Mouse (Mus musculus) megakaryocyte, embryonic 14.5 days (primary cell): ENCODE results near the gene Nnmt.

ENCODE experiments used
- FLI1 ChIP-seq: IDR thresholded peaks from 2 replicates; pipeline ENCODE4 v1.6.1; 2012; ENCODE audit warnings: low read length, inconsistent platforms, mixed read lengths
- GATA1 ChIP-seq: IDR thresholded peaks from 3 replicates; pipeline ENCODE4 v1.6.1; 2012; ENCODE audit warnings: mixed read lengths, low read length, inconsistent platforms, borderline replicate concordance

DNA sequence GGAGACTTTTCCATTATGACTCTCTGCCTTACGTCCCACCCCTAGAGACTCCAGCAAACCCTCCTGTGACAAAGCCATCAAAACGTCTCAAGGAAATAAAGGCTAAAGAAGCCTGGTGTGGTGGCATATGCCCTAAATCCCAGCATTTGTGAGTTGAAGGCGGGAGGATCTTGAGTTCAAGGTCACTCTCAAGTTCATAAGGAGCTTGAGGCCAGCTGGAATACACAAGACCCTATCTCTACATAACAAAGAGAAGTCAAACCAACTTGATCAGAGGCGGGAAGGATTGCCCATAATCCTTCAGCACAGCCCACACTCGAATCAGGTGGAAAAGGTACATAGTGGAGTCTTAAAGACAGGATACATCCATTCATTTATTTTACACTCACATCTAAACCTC lies 7.5 kb downstream of the Nnmt start:
- no peak for TF ChIP-seq GATA1
- no peak for TF ChIP-seq FLI1
